Mouse (Mus musculus): ENCODE results near the gene Micall1. TPM values are rescaled to one million over a fixed set of nuclear protein-coding genes. Genes with fewer than 3 reads are reported as not detected.

Gene Micall1
- polyA plus RNA-seq, 1 experiment, result 28.3 TPM

DNA sequence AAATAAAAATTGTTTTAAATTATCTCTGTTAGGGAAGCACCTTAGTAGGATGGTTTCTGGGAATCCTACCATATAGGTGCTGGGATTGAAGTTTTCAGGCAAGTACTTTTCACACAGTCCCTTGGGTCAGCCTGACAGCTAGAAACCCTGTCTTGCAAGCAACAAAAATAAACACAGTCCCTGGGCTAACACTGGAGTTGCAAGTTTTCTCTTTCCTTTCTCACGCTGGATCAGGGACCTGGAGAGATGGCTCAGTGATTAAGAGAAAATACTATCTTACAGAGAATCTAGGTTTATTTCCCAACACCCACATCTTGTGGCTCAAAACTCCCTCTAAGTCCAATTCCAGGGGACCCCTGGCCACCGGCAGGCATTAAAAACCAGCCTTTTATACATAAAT, 11.6 kb upstream of the Micall1 start:
- peak; percentile 76 for DNase-seq (ENCODE audit: low read depth)

DNA sequence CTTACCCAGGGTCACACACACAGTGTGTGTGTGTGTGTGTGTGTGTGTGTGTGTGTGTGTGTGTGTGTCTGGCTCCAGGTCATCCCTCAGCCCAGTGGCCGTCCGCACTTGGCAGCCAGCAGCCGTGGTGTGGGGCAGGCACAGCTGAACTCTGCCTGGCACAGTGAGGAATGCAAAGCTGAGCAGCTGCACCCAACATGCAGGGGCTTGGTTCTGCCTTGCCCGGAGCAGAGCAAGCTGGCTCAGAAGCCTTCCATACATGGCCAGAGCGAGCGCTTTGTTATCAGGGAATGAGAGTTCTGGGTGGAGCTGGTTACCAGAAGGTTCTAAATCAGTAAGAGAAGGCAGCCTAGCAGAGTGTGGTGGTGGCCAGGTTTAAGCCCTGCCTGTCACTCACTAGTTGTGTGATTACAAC, 11.1 kb upstream of the Micall1 start:
- no peak for DNase-seq (ENCODE audit: low read depth)

- DNase-seq (ENCODE audit: low read depth), result no peak
Measured at GRCm38 (mm10) chr15:79098220-79098619, 10.5 kb upstream of the Micall1 start.

GRCm38 (mm10) chr15:79098868-79099267, 9.8 kb upstream of the Micall1 start:
- no peak for DNase-seq (ENCODE audit: low read depth)

GRCm38 (mm10) chr15:79099456-79099855, 9.2 kb upstream of the Micall1 start:
- no peak for DNase-seq (ENCODE audit: low read depth)

- no peak for DNase-seq (ENCODE audit: low read depth)
Measured at GRCm38 (mm10) chr15:79100391-79100790, 8.3 kb upstream of the Micall1 start.

DNA sequence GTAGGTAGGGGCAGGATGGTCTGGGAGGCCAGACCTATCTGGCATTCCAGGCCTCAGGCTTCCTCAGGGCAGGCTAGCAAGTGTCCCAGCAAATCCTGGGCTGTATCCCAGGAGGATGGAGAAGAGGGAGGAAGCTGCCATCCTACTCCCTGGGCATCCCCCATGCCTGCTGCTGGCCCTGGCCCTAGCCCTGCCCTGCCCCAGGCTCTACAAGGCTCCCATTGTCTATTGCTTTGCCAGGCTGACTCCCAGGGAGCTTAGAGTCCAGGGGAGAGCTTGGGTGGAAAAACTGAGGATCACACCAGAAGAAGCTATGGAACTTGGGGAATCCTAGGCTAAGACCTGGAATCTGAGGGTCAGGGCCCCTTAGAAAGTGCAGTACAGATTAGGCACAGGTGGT, 7.2 kb upstream of the Micall1 start:
- DNase-seq (ENCODE audit: low read depth), result no peak

DNA sequence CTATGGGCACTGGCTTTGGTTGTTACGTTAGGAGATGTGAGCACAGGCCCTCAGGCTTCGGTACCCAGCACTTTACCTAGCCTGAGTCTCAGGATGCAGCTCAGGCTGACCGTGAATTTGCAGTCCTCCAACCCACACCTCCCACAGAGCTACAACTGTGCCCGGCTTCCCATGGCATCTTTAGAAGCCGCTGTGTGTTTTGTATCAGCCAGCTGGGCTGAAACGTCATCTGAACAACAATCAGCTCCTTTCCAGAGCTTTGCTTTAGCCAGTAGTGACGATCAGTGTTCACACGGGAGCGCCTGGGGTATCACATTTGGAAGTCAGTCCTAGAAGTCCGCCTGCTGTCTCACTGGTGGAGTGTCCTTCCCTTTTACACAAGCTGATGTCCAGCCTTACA, 5.4 kb upstream of the Micall1 start:
- DNase-seq (ENCODE audit: low read depth), result no peak

- DNase-seq (ENCODE audit: low read depth), result no peak
Measured at GRCm38 (mm10) chr15:79105804-79106203, 2.9 kb upstream of the Micall1 start.

DNA sequence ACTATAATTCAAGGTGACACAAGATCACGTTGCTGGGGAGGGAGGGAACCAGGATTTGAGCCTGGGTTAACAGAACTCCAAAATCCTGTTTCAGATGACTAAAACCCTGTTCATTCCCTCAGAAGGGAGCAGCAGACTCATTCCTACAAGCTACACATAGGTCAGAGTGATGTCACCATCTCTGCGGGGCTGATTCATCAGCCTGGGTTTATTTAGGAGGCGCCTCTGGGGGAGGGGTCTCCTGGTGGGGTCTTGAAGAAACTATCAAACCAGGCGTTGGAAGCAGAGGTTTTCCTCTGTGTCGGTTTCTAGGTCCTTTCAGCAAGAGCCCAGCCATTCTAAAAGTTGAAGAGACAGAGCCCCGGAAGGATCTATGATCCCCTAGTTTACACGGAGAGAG, 732 bp upstream of the Micall1 start:
- DNase-seq (ENCODE audit: low read depth), result no peak

DNA sequence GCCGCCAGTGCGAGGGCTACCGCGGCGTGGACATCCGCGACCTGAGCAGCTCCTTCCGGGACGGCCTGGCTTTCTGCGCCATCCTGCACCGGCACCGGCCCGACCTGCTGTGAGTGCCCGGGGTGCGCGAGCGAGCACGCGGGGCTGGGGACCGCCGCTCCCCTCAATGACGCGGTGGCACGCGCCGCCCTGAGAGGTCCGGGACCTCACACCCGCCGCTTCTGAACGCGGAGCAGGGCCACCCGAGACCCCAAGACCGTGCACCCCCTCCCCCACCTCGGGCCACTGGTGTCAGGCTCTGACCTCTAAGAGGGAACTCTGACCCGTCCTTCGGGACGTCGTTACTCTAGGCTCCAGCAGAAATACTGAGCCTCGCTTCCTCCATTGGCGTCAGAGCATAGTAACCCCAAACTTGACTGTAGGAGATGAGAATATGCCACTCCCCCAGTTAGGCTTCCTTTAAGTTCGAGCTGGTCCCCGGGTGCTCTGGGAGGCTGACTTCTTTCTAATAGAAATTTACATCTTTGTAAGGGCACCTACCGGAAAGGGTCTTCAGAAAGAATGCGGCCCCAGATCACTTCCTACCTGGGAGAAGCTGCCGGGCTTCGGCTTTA, 730 bp downstream of the Micall1 start:
- DNase-seq (ENCODE audit: low read depth), result no peak

- no peak for DNase-seq (ENCODE audit: low read depth)
Measured at GRCm38 (mm10) chr15:79110031-79110430, 1.3 kb downstream of the Micall1 start.

DNA sequence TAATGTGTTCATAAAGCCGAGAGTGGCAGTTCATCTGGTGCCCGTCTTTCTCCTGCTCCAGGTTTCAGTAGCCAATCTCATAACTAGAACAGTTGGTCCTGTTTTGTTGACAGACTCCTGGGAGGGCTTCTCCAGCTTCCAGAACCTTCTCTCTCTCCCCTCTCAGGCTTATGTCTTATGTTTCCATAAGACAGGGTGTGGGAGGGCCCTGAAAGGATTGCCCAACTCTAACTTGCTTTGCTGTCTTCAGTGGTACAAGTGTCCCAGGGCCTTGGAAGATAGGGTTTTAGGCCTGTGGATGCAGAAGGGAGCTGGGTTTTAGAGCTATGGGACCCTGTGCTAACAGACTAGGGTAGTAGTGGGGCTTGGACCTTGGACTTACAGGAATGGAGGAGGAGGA, 1.8 kb downstream of the Micall1 start:
- no peak for DNase-seq (ENCODE audit: low read depth)

DNA sequence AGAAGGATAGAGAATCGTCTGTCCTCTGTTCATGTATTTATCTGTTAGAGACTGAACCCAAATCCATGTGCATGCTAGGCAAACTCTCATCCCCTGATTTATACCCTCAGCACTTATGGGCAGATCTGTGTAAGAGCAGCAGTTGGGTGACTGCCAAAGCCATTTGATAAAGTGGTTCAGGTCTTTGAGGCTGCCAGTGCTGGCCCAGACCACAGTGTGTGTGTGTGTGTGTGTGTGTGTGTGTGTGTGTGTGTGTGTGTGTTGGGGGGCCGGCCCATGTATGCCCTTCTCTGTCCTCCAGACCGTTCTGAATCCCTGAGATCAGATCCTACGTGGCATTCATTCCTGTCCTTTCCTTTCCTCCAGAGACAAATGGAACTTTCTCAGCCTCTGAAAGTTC, 3.1 kb downstream of the Micall1 start:
- no peak for DNase-seq (ENCODE audit: low read depth)

DNA sequence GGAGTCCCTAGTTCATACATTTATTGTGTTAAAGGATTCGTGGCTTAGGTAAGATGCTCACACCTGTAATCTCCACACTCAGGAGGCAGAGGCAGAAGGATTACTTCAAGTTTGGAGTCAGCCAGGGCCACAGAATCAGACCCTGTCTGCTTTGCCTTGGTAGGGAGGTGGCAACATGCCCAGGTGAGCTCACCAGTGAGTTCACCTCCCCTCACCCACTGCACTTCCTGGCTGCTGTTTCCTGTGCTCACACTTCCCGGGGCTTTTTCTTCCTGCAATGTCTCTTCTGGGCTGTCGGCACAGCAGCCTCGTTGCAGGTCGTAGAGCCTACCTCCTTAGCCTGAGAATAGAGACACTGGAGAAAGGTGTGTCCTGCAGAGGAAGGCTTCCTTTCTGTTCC, 6.6 kb downstream of the Micall1 start:
- DNase-seq (ENCODE audit: low read depth), result no peak

DNA sequence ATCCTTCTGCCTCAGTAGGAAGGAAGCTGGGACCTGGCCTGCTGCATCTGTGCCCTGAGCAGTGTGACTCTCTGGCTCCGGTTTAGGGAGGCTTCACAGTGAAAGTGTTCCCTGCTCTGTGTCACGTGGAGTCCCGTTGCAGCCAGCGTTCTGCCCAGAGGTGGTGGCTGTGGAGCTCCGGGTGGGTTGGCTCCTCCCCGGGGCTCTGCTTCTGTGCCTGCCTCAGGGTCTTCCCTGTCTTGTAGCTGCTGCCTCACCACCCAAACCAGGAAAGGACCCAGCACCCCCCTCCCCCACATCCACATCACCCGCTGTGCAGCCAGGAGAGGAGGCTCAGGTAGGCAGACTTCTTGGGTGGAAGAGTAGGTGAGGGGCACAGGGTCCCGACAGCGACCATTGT, 10.8 kb downstream of the Micall1 start:
- DNase-seq (ENCODE audit: low read depth), result no peak

- DNase-seq (ENCODE audit: low read depth), result no peak
Measured at GRCm38 (mm10) chr15:79122119-79122518, 13.4 kb downstream of the Micall1 start.

DNA sequence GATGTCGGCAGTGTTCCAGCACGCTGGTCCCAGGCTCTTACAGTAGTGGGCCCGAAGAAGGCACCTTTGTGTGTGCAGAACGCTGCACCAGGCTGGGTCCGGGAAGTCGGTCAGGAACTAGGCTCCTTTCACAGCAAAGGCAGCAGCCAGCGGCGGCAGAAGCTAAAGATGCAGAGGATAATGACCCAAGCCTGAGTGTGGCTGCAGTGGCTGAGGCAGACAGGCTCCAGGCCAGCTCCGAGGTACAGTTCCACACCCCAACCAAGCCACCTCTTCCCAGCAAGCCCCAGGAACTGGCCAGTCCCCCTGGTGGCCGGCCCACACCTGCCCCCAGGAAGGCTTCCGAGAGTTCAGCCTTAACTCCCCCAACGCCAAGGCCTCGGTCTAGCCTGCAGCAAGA, 13.8 kb downstream of the Micall1 start:
- DNase-seq (ENCODE audit: low read depth), result no peak

GRCm38 (mm10) chr15:79123751-79124150, 15.1 kb downstream of the Micall1 start:
- DNase-seq (ENCODE audit: low read depth), result no peak

- no peak for DNase-seq (ENCODE audit: low read depth)
Measured at GRCm38 (mm10) chr15:79124331-79124875, 15.7 kb downstream of the Micall1 start.

DNA sequence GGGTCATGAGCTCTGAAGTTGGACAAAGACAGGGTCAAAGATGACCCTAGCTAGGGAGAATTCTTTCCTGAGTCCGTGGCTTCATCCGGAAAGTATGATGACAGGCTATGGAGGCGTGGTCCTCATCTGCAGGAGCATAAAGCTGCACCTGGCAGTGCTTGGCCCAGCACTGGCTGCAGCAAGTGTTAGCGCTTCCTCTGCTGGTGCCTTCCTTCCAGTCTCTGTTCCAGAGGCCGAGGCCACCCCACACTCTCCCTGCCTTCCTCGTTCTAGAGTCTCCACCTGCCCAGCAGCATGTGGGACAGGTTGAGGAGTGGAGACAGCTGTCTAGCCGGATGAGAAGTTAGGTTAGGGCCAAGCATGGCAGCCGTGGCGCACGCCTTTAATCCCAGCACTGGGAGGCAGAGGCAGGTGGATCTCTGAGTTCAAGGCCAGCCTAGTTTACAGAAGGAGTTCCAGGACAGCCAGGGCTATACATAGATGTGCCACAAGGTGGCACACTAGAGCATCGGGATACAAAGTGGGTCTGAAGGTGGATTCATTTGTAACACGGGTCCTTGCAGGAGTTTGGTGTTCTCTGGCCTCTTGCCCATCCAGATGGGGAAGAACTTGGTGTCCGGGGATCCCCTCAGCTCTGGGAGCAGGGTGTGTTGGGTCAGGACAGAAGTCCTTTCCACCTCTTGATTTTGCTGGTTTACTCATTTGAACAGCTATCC, 17.7 kb downstream of the Micall1 start:
- DNase-seq (ENCODE audit: low read depth), result no peak

- DNase-seq (ENCODE audit: low read depth), result no peak
Measured at GRCm38 (mm10) chr15:79127101-79127500, 18.4 kb downstream of the Micall1 start.

GRCm38 (mm10) chr15:79128208-79128607, 19.5 kb downstream of the Micall1 start:
- DNase-seq (ENCODE audit: low read depth), result no peak
